Mouse (Mus musculus) midbrain, postnatal 0 days (tissue): Measurements from ENCODE around the gene Vezt. TPM values are rescaled to one million over a fixed set of nuclear protein-coding genes. Genes with fewer than 3 reads are reported as not detected.

Experiments
- ATAC-seq: fragments of 200-750 bp; cut with Nextera tagmentation; 2 replicates; pipeline ENCODE4 v1.8.0; 2017; ENCODE audit warnings: moderate number of reproducible peaks, mild to moderate bottlenecking, moderate TSS enrichment, moderate library complexity; ENCODE audit not compliant: low FRiP score
- DNase-seq: peaks from one replicate; pipeline ENCODE4 v3.0.0-alpha.2; 2015; ENCODE audit warnings: low spot score
- H3K27ac ChIP-seq: fragments of 300-500 bp; sonication (generic); 2 replicates; pipeline ENCODE4 v1.5.1; 2014; ENCODE audit warnings: low read depth, mild to moderate bottlenecking, low read length, mixed read lengths
- H3K27me3 ChIP-seq: fragments of 300-500 bp; sonication (generic); 2 replicates; pipeline ENCODE4 v1.6.1; 2014; ENCODE audit warnings: low read length, control low read depth, mixed read lengths; ENCODE audit not compliant: insufficient read depth
- H3K36me3 ChIP-seq: fragments of 300-500 bp; sonication (generic); 2 replicates; pipeline ENCODE4 v1.6.1; 2014; ENCODE audit warnings: low read length, control low read depth, mixed read lengths; ENCODE audit not compliant: insufficient read depth
- H3K4me1 ChIP-seq: fragments of 300-500 bp; sonication (generic); 2 replicates; pipeline ENCODE4 v1.6.1; 2014; ENCODE audit warnings: mild to moderate bottlenecking, control low read depth, antibody characterized with exemption, low read length, mixed read lengths; ENCODE audit not compliant: insufficient read depth
- H3K4me2 ChIP-seq: fragments of 300-500 bp; sonication (generic); 2 replicates; pipeline ENCODE4 v1.6.1; 2014; ENCODE audit warnings: low read depth, mild to moderate bottlenecking, low read length, mixed read lengths; ENCODE audit not compliant: poor library complexity, severe bottlenecking
- H3K4me3 ChIP-seq: fragments of 300-500 bp; sonication (generic); 2 replicates; pipeline ENCODE4 v1.5.1; 2014; ENCODE audit warnings: low read depth, mild to moderate bottlenecking, low read length, moderate library complexity
- H3K9ac ChIP-seq: fragments of 300-500 bp; sonication (generic); replicated peaks from 2 replicates; pipeline ENCODE4 v1.6.1; 2014; ENCODE audit warnings: mild to moderate bottlenecking, low read length, moderate library complexity, mixed read lengths; ENCODE audit not compliant: poor library complexity, severe bottlenecking
- H3K9me3 ChIP-seq: fragments of 300-500 bp; sonication (generic); 2 replicates; pipeline ENCODE4 v1.6.1; 2016; ENCODE audit warnings: low read length, control low read depth
- CTCF ChIP-seq: IDR thresholded peaks from 2 replicates; pipeline ENCODE4 v1.5.1; 2016; ENCODE audit warnings: antibody characterized with exemption, mild to moderate bottlenecking
- WGBS: fragments of 180-500 bp; shearing (Covaris S2); extraction: QIAGEN DNeasy Blood & Tissue Kit; methylation state at CpG from one replicate; pipeline ENCODE4 v1.1.7; 2014; 5-methylcytosine and 5-hydroxymethylcytosine counted together
- polyA plus RNA-seq: library from polyadenylated mRNA; unstranded; fragments of >200 nt; fragmentation: Nextera tagmentation; extraction: Ambion mirVana; gene quantifications from 2 replicates; pipeline ENCODE4 v1.2.1, GENCODE M21; 2015
- total RNA-seq: library from RNA; depleted of rRNA; stranded (reverse); fragments of >200 nt; gene quantifications from 2 replicates; pipeline ENCODE4 v1.2.3, GENCODE M21; 2014

The Vezt gene
- total and polyA plus RNA-seq, 2 experiments from 2014 or later: 38.2 to 38.6 TPM

DNA sequence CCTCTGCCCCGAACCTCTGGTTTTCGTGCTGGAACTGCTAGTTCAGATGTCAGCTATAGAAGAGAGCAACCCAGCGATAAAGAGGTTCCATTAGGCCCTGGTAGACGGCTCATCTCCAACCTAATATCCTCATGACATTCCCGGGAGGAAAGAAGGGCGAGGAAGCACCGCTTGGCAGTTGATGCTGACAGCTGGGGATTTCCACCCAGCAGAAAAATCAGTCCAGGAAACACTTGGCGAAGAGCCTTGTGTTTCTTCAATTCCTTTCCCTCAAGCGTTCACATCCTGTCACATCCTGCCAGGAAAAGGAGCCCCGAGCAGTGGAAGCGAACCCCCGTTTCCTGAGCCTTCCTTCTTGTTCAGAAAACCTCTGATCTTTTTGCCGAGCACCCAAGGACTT, 116.4 kb downstream of the Vezt start:
- H3K9me3 ChIP-seq: no peaks in the 10 kb centered on the region
- H3K4me1 ChIP-seq: no peaks in the 10 kb centered on the region
- DNase-seq (peak; percentile 58), ATAC-seq (no peak)
- TF ChIP-seq CTCF: no peak
- H3K27ac ChIP-seq: no peak overlapping the region
- no peaks in the 10 kb centered on the region for H3K27me3 ChIP-seq
- H3K4me3 ChIP-seq: no peak overlapping the region
- WGBS: 71% methylated on average over 13 of the region's 13 CpGs
- no peak overlapping the region for H3K4me2 ChIP-seq
- H3K9ac ChIP-seq: no peak overlapping the region
- no peaks in the 10 kb centered on the region for H3K36me3 ChIP-seq

DNA sequence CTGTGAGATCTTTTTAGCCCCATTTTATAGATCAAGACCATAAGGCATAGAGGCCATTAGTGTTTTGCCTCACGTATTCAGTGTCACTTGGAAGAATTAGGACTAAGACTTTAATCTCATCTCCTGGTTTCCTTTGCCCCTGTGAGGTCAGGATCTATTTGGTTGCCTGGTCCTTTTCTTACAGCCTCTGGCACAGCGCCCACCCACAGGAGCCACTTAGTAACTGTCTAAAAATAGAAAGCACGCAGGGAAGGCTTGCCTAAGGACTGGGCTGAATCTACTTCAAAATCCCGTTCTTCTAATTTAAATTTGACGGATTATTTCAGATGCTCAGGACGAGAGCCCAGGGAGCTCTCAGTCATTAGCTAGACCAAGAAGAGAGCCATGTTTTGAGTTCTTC, 116.9 kb downstream of the Vezt start:
- H3K4me2 ChIP-seq: no peak overlapping the region
- no peaks in the 10 kb centered on the region for H3K27me3 ChIP-seq
- H3K4me1 ChIP-seq: no peaks in the 10 kb centered on the region
- no peaks in the 10 kb centered on the region for H3K36me3 ChIP-seq
- H3K27ac ChIP-seq: no peak overlapping the region
- no peak overlapping the region for H3K4me3 ChIP-seq
- no peak overlapping the region for H3K9ac ChIP-seq
- 35% methylated on average over 6 of the region's 6 CpGs for whole genome bisulfite sequencing
- DNase-seq: peak; percentile 43
- no peak for ATAC-seq
- H3K9me3 ChIP-seq: no peaks in the 10 kb centered on the region
- no peak for TF ChIP-seq CTCF

DNA sequence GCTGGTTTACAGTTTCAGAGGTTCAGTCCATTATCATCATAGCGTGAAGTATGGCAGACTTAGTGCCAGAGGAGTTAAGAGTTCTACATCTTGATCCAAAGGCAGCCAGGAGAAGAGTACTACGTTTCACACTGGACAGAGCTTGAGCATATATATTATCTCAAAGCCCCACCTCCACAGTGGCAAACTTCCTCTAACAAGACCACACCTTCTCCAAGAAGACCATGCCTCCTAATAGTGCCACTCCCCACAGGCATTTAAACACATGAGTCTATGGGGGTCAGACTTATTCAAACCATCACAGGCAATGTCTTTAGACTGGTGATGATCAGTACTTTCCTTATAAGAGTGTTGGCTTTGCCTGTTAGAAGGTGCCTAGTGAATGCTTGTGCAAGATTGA, 117.5 kb downstream of the Vezt start:
- no peak for ATAC-seq
- no peak overlapping the region for H3K9ac ChIP-seq
- H3K27me3 ChIP-seq: no peaks in the 10 kb centered on the region
- H3K4me2 ChIP-seq: no peak overlapping the region
- WGBS: 85% methylated on average over 2 of the region's 2 CpGs
- H3K9me3 ChIP-seq: no peaks in the 10 kb centered on the region
- no peak overlapping the region for H3K27ac ChIP-seq
- H3K36me3 ChIP-seq: no peaks in the 10 kb centered on the region
- no peak for TF ChIP-seq CTCF
- DNase-seq: no peak
- no peak overlapping the region for H3K4me3 ChIP-seq
- no peaks in the 10 kb centered on the region for H3K4me1 ChIP-seq

DNA sequence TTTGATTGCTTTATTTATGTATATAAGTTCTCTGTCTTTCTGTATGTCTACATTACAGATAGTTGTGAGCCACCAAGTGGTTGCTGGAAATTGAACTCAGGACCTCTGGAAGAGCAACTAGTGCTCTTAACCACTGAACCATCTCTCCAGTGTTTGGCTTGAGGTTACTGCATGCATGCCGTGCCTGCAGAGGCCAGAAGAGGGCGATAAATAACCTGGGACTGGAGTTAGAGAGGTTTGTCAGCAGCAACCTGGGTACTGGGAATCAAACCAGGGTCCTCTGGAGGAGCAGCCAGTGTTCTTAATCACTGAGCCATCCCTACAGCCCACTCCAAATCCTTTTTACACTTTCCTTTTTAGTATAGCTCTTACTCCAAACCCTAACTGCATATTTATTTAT, 118.8 kb downstream of the Vezt start:
- H3K4me2 ChIP-seq: no peak overlapping the region

DNA sequence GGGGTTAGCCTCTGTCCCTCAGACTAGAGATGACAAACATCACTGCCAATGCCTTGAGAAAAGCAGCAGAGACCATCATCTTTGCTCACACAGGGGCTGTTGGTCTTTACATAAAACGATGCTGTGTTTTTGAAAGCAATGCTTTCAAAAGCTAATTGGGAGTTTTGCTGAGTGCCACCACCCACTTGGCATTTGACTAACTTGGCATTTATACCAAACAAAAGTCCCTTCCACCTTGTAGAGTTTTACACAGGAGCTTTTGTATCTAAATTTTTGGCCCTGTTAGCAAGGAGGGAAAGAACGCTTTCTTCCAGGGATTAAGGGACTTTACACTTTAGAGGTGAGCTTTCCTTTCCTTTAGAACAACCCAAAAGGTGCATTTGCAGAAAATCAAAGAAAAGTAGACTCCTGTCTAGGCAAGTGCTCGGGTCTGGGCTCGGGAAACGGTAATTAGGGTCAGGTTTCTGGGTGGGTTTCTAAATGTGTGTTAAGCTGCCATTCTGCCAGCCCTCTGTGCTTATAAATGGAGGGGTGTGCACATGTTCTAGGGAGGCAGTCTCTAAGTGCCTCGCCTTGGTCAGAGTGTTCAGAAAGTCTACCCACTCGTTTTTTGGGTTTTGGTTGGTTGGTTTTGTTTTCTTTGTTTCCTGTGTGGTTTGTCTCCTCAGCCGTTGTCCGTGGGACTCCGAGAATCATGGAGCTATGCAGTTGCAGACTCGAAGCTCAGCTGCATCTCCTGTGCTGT, 119.9 kb downstream of the Vezt start:
- TF ChIP-seq CTCF: no peak
- Histone ChIP-seq H3K9me3 (no peaks in the 10 kb centered on the region), H3K36me3 (no peaks in the 10 kb centered on the region), H3K27me3 (no peaks in the 10 kb centered on the region; the same call in 1 of the 2 replicates), H3K4me1 (no peaks in the 10 kb centered on the region), H3K4me2 (0 out of 2 replicates have a peak overlapping the region, but pooled peaks have one; percentile 1), H3K27ac (no peak overlapping the region), H3K9ac (no peak overlapping the region), H3K4me3 (no peak overlapping the region)
- no peak for DNase-seq
- 37% methylated on average over 11 of the region's 11 CpGs for WGBS
- no peak for ATAC-seq

More for the DNA sequence above, 118.8 kb downstream of the Vezt start:
- Histone ChIP-seq H3K36me3 (no peaks in the 10 kb centered on the region), H3K9ac (no peak overlapping the region), H3K9me3 (no peaks in the 10 kb centered on the region), H3K4me1 (no peaks in the 10 kb centered on the region), H3K4me3 (no peak overlapping the region), H3K27me3 (no peaks in the 10 kb centered on the region; the same call in 1 of the 2 replicates), H3K27ac (no peak overlapping the region)
- no peak for TF ChIP-seq CTCF
- ATAC-seq (no peak), DNase-seq (no peak)
- WGBS: 69% methylated on average over 2 of the region's 2 CpGs

DNA sequence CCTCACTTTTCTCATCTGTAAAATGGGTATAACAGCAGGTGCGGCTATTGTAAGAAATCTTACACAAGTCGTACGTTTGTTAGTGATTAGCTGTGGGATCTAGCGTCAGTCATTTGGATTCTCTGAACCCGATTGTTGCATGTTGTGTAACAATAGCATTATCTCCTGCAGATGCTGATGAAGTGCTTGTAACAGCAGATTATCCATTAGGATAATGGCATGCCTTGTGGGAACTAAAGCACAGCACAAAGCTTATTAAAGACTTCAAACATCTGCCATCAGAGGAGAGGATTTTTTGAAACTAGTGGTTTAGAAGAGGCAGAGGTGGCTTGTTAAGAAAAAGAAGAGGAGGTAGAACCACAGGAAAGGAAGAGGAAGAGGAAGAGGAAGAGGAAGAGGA, 122.1 kb downstream of the Vezt start:
- no peak overlapping the region for H3K9ac ChIP-seq
- no peak overlapping the region for H3K4me2 ChIP-seq
- WGBS: 73% methylated on average over 5 of the region's 5 CpGs
- no peak overlapping the region for H3K27ac ChIP-seq
- DNase-seq: peak; percentile 14
- no peak overlapping the region for H3K4me3 ChIP-seq
- no peaks in the 10 kb centered on the region for H3K36me3 ChIP-seq
- ATAC-seq: no peak
- no peaks in the 10 kb centered on the region; the same call in 1 of the 2 replicates for H3K27me3 ChIP-seq
- H3K4me1 ChIP-seq: no peaks in the 10 kb centered on the region
- no peaks in the 10 kb centered on the region for H3K9me3 ChIP-seq
- no peak for TF ChIP-seq CTCF
